Mouse (Mus musculus) CH12.LX (cell line): ENCODE results near the gene Cep250.

Experiments used
- CTCF ChIP-seq, 2 experiments: IDR thresholded peaks in 1 of 2; conservative IDR thresholded peaks in 1 of 2; 2 replicates each; pipeline ENCODE4 v1.5.1; 2011 to 2012; ENCODE audit warnings: low read depth in 2 of 2, low read length in 2 of 2, improper control_type of control experiment in 1 of 2, inconsistent platforms in 1 of 2, mild to moderate bottlenecking in 1 of 2, moderate library complexity in 1 of 2
- ELF1 ChIP-seq: IDR thresholded peaks from 2 replicates; pipeline ENCODE4 v1.6.1; 2014; ENCODE audit warnings: low read depth, mild to moderate bottlenecking, inconsistent platforms, low read length, improper control_type of control experiment
- ETS1 ChIP-seq: conservative IDR thresholded peaks from 2 replicates; pipeline ENCODE4 v1.6.1; 2012; ENCODE audit warnings: low read depth, mild to moderate bottlenecking, inconsistent platforms, low read length, improper control_type of control experiment, moderate library complexity

- no peak for TF ChIP-seq CTCF (conservative IDR thresholded peaks at IDR 0.05 in 1 of 2, IDR thresholded peaks at IDR 0.05 in 1 of 2; ENCODE audit: low read depth in 2 of 2, low read length in 2 of 2)
- no peak for TF ChIP-seq ETS1
- no peak for TF ChIP-seq ELF1
Observed at GRCm38 (mm10) chr2:155914684-155915083, 41.6 kb upstream of the Cep250 start.
